Mouse (Mus musculus): ENCODE results near the gene Scgb2b11. TPM values are rescaled to one million over a fixed set of nuclear protein-coding genes. Genes with fewer than 3 reads are reported as not detected.

The Scgb2b11 gene
- polyA plus RNA-seq (2015; fragmentation: Illumina TruSeq; extraction: RNeasy Lipid Tissue Mini Kit (QIAGEN cat#74804); ENCODE audit: insufficient read depth, low replicate concordance), result not detected

GRCm38 (mm10) chr7:32211045-32211444 lies at the start of gene Scgb2b11:
Scgb2b11 (minus strand) TSS chr7:32211145.

GRCm38 (mm10) chr7:32222540-32222939 lies 11.6 kb upstream of the Scgb2b11 start, which contains the start of gene Scgb1b11:
Scgb1b11 (plus strand) TSS chr7:32222840.

Other genes with a start within 250 kb of the Scgb2b11 start
- not detected for gene Scgb1b10, start 110.3 kb downstream of the Scgb2b11 start, polyA plus RNA-seq (2015; fragmentation: Illumina TruSeq; extraction: RNeasy Lipid Tissue Mini Kit (QIAGEN cat#74804); ENCODE audit: insufficient read depth, low replicate concordance)
- not detected for gene Scgb1b11, start 11.7 kb upstream of the Scgb2b11 start, polyA plus RNA-seq (2015; fragmentation: Illumina TruSeq; extraction: RNeasy Lipid Tissue Mini Kit (QIAGEN cat#74804); ENCODE audit: insufficient read depth, low replicate concordance)
- gene Scgb2b12, start 116.1 kb upstream of the Scgb2b11 start, polyA plus RNA-seq (2015; fragmentation: Illumina TruSeq; extraction: RNeasy Lipid Tissue Mini Kit (QIAGEN cat#74804); ENCODE audit: insufficient read depth, low replicate concordance), result not detected
- not detected for gene Scgb1b12, start 123.0 kb upstream of the Scgb2b11 start, polyA plus RNA-seq (2015; fragmentation: Illumina TruSeq; extraction: RNeasy Lipid Tissue Mini Kit (QIAGEN cat#74804); ENCODE audit: insufficient read depth, low replicate concordance)
- gene Scgb1b29, start 230.4 kb upstream of the Scgb2b11 start, polyA plus RNA-seq (2015; fragmentation: Illumina TruSeq; extraction: RNeasy Lipid Tissue Mini Kit (QIAGEN cat#74804); ENCODE audit: insufficient read depth, low replicate concordance), result not detected